Mouse (Mus musculus): ENCODE results near the gene Ptcd2.

- TF ChIP-seq CTCF (IDR thresholded peaks at IDR 0.05; ENCODE audit: low read depth) (no peak), EP300 (IDR thresholded peaks at IDR 0.05; ENCODE audit: low read depth) (no peak)
Observed at GRCm38 (mm10) chr13:99287207-99287606, 57.3 kb downstream of the Ptcd2 start.
